Mouse (Mus musculus) lung, adult 10 weeks (tissue): ENCODE results near the gene Soga3. TPM values are rescaled to one million over a fixed set of nuclear protein-coding genes. Genes with fewer than 3 reads are reported as not detected.

Source experiments
- polyA plus RNA-seq: library from polyadenylated mRNA; stranded (reverse); fragments of 350-450 nt; fragmentation: Illumina TruSeq; extraction: RNeasy Lipid Tissue Mini Kit (QIAGEN cat#74804); gene quantifications from one replicate; pipeline ENCODE4 v1.2.3, GENCODE M21; 2014; ENCODE audit warnings: low read depth, low replicate concordance; ENCODE audit not compliant: insufficient read depth

Soga3 gene
- polyA plus RNA-seq: not detected

DNA sequence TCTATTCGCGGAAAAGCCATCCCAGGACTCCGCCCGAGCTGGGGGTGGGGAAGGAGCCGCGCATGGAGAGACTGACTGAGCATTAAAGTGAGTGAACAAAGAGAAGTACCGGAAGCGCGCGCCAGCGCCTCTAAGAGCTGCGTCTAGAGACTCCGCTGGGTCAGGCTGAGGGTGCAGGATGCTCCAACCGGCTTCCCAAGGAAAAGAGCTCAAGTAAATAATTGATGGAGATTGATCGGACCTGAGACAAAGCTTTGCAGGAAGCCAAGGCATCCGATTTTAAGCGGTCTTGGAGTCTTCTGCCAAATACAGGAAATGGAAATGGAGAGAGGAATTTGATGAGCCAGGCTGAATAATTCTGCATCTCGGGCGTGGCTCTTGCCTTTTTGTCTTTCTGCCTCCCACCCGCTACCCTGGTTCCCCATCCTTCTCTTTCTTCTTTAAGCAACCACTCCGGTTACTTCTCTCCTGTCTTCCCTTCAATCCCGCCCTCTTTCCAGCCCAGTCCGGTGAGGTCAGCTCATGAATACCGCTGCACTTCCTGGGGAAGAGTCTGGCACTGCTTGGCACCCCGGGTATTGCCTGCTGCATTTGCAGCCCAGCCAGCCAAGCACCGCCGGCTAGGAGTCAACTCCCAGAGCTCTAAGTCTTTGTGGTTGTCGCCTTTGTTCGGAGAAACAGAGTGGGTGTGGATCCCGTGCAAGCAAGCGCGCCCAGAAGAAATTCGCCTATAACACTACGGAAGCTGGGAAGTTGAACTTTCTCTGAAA is at the start of gene Soga3:
Gene Soga3, plus strand, starts transcription at position 274 of the 770 bp plus-strand sequence.

DNA sequence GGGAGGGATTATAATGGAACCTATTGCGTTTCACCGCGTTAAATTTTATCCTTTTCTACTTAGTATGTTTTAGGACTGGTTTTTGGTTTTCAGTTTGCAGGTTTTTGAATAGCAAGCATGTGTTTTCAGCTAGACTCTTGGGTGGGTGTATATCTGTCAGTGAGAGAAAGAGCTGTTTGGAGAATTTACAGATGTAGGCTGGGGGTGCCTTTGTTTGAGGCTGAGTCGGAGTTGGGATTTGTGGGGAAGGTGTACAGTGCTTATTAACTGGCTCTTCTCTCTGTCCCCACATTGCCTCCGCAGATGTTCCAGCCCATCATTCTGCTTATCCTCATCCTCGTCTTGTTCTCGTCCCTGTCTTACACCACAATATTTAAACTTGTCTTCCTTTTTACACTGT is 55.0 kb downstream of the Soga3 start, which contains the start of gene Gm49353:
Gene Gm49353, plus strand, starts transcription at position 313 of the 400 bp plus-strand sequence.

DNA sequence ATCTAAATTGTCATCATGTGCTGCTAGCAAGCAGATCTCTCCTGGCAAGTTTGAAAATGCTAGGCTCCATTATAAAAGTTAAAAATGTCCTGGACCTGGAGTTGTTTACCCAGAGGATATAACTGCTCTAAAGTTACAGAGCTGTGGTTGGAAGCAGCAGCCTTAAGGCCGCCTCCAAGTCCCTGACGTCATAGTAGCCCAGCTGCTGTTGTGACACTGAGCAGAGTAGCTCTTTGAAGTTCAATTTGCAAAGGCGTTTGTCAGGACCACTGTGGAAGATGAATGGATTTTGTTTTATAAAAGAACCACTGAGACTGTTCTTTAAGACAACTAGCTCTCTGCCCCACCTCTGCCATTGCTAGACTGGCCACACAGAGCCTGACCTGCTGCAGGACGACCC is 67.8 kb downstream of the Soga3 start, which contains the start of gene 9330159F19Rik:
Gene 9330159F19Rik, plus strand, starts transcription at position 154 of the 400 bp plus-strand sequence.

Other genes starting within 250 kb of the Soga3 start
- gene 2310057J18Rik, start 157.5 kb upstream of the Soga3 start, polyA plus RNA-seq: not detected
- gene Gm49353, start 55.1 kb downstream of the Soga3 start, polyA plus RNA-seq: not detected
- 1.4 TPM for gene 9330159F19Rik, start 67.8 kb downstream of the Soga3 start, polyA plus RNA-seq
- 13.9 TPM for gene Echdc1, start 169.3 kb downstream of the Soga3 start, polyA plus RNA-seq
- 42.9 TPM for gene Rnf146, start 218.6 kb downstream of the Soga3 start, polyA plus RNA-seq